In genomic region chr1:154704558-154705185, GRCm38 (mm10) we compare ENCODE assay signal across 11 mouse cellular contexts.
DNase-seq lines count a peak whose midpoint lies in the region; ATAC-seq lines count a peak whose summit lies in the region.
"Had no signal": no experiment of that assay in that cellular context is flagged by ENCODE, and none has a peak within 500 bp of the region (broad histone marks: within the 10 kb centered on the region; RNA-seq: fewer than 3 reads in every experiment).

No protein-coding gene starts in this region.

- 0 out of 2 replicates have a peak, but pooled peaks cover 3% of the 10 kb centered on the region for H3K27me3 ChIP-seq in forebrain, embryonic 12.5 days
- no peaks in the 10 kb centered on the region for H3K27me3 ChIP-seq in intestine, embryonic 16.5 days (replicated peaks; ENCODE audit: control insufficient read depth, insufficient read depth, low read length)
- H3K27me3 ChIP-seq in stomach, embryonic 15.5 days (replicated peaks): no peaks in the 10 kb centered on the region

- 52% methylated on average over 11 of the region's 11 CpGs for WGBS in forebrain, embryonic 12.5 days
- WGBS in intestine, embryonic 16.5 days: 47% methylated on average over 11 of the region's 11 CpGs
- WGBS in stomach, embryonic 15.5 days: 46% methylated on average over 11 of the region's 11 CpGs

- DNase-seq in right cerebral cortex, adult 2 months (ENCODE audit: low spot score in 2 of 2): peak; percentile 31 to 51
- no peak for DNase-seq in right cerebral cortex, adult 18-20 months
- DNase-seq in cerebellum, adult 11-12 months: no peak
- DNase-seq in ovary, postnatal 10 days (ENCODE audit: low spot score): no peak
- DNase-seq in cerebellum, postnatal 4 days (ENCODE audit: low spot score in 2 of 2): no peak
- DNase-seq: heart, postnatal 4 days; right cerebral cortex, postnatal 25 days had no signal

- H3K9ac ChIP-seq in forebrain, embryonic 12.5 days: no peak overlapping the region
- H3K9ac ChIP-seq in intestine, embryonic 16.5 days (ENCODE audit: low read depth, low read length): no peak overlapping the region
- no peak overlapping the region for H3K9ac ChIP-seq in stomach, embryonic 15.5 days

- 0 out of 2 replicates have a peak overlapping the region, but pooled peaks have one; percentile 1 for H3K4me2 ChIP-seq in forebrain, embryonic 12.5 days
- H3K4me2 ChIP-seq in intestine, embryonic 16.5 days (ENCODE audit: low read depth, low read length): no peak overlapping the region
- H3K4me2 ChIP-seq in stomach, embryonic 15.5 days: no peak overlapping the region

- no peaks in the 10 kb centered on the region for H3K9me3 ChIP-seq in forebrain, embryonic 12.5 days
- no peaks in the 10 kb centered on the region for H3K9me3 ChIP-seq in intestine, embryonic 16.5 days (ENCODE audit: control insufficient read depth, low read length)
- H3K9me3 ChIP-seq in stomach, embryonic 15.5 days: no peaks in the 10 kb centered on the region

- H3K4me3 ChIP-seq in forebrain, embryonic 12.5 days (replicated peaks): no peak overlapping the region
- no peak overlapping the region for H3K4me3 ChIP-seq in intestine, embryonic 16.5 days (ENCODE audit: low read length)
- no peak overlapping the region for H3K4me3 ChIP-seq in stomach, embryonic 15.5 days (replicated peaks)

- H3K27ac ChIP-seq in forebrain, embryonic 12.5 days: peak overlapping the region; percentile 72
- H3K27ac ChIP-seq in intestine, embryonic 16.5 days (ENCODE audit: low read length): no peak overlapping the region
- H3K27ac ChIP-seq in stomach, embryonic 15.5 days: no peak overlapping the region

- H3K36me3 ChIP-seq in forebrain, embryonic 12.5 days (replicated peaks): no peaks in the 10 kb centered on the region
- H3K36me3 ChIP-seq in intestine, embryonic 16.5 days (ENCODE audit: control insufficient read depth, insufficient read depth, low read length): no peaks in the 10 kb centered on the region
- H3K36me3 ChIP-seq in stomach, embryonic 15.5 days: no peaks in the 10 kb centered on the region

- ATAC-seq in forebrain, embryonic 12.5 days (ENCODE audit: low FRiP score): peak; percentile 86
- peak; percentile 46; the same call in 1 of the 2 replicates for ATAC-seq in intestine, embryonic 16.5 days
- ATAC-seq in stomach, embryonic 15.5 days (ENCODE audit: insufficient read depth, low FRiP score, low read depth): peak; percentile 10; the same call in 1 of the 2 replicates
- ATAC-seq: Patski had no signal

- H3K4me1 ChIP-seq in forebrain, embryonic 12.5 days: peaks cover 16% of the 10 kb centered on the region
- no peaks in the 10 kb centered on the region for H3K4me1 ChIP-seq in intestine, embryonic 16.5 days (ENCODE audit: control insufficient read depth, insufficient read depth, low read length)
- H3K4me1 ChIP-seq in stomach, embryonic 15.5 days: no peaks in the 10 kb centered on the region

Comparison
In these comparisons a context has a peak if more than half of its experiments do, and no peak if none do; other contexts are left out.
1. DNase-seq: peak in right cerebral cortex, adult 2 months (2 of 2); none in right cerebral cortex, adult 18-20 months (single experiment), cerebellum, adult 11-12 months (single experiment), ovary, postnatal 10 days (single experiment) and cerebellum, postnatal 4 days (0 of 2).
2. ATAC-seq: peak in every context shown above with its lines; median percentile 86 in forebrain, embryonic 12.5 days; 46 in intestine, embryonic 16.5 days; 10 in stomach, embryonic 15.5 days.